Mouse (Mus musculus) myocyte (in vitro differentiated cells): ENCODE measurements at regions not wholly inside any gene's neighbourhood (a gene's known extent, or its start where the extent isn't known, plus 50 kb on each side); places are given as distances from the start of the nearest gene placed in this dataset.

Experiments
- E2F4 ChIP-seq: IDR thresholded peaks from one replicate; pipeline ENCODE4 v1.6.1; 2011; ENCODE audit warnings: mild to moderate bottlenecking, control low read depth, moderate library complexity; ENCODE audit not compliant: insufficient read depth
- MAX ChIP-seq: IDR thresholded peaks from one replicate; pipeline ENCODE4 v1.6.1; 2011; ENCODE audit warnings: low read depth, mild to moderate bottlenecking, control low read depth
- MYOG ChIP-seq, 3 experiments: IDR thresholded peaks; one replicate each; pipeline ENCODE4 v1.6.1; 2011; ENCODE audit warnings: control low read depth in 2 of 3, low read depth in 2 of 3, mild to moderate bottlenecking in 2 of 3; ENCODE audit not compliant: insufficient read length in 2 of 3, control insufficient read depth in 1 of 3, insufficient read depth in 1 of 3
- POLR2A ChIP-seq: IDR thresholded peaks from one replicate; pipeline ENCODE4 v1.6.1; 2011; ENCODE audit warnings: low read depth, mild to moderate bottlenecking, control low read depth, moderate library complexity; ENCODE audit not compliant: insufficient read length
- POLR2AphosphoS2 ChIP-seq: IDR thresholded peaks from one replicate; pipeline ENCODE4 v1.6.1; 2011; ENCODE audit warnings: low read depth, control low read depth; ENCODE audit not compliant: insufficient read length
- TCF12 ChIP-seq: IDR thresholded peaks from one replicate; pipeline ENCODE4 v1.6.1; 2011; ENCODE audit warnings: mild to moderate bottlenecking, control low read depth; ENCODE audit not compliant: poor library complexity, insufficient read depth, severe bottlenecking
- USF1 ChIP-seq: IDR thresholded peaks from one replicate; pipeline ENCODE4 v1.6.1; 2011; ENCODE audit warnings: low read depth, mild to moderate bottlenecking, control low read depth, moderate library complexity

DNA sequence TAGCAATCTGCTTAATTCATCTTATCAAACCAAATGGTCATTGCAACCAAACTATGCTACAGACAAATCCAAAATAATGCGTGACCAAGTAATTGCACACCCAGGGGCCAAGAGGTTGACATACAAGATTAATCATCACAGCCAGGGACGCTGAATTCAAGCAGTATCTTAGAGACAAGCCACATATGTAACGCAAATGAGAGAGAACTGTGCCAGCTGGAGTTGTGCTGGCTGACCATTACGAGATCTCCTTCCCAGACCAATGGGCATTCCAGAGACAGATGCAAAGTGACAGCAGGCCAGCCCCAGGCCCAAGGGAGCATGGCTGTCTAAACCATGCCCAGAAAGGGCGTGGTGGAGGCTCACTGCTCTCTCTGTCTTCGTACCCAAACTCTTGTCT is 155.1 kb downstream of the Usp46 start:
- TF ChIP-seq POLR2A: no peak
- no peak for TF ChIP-seq MAX
- TF ChIP-seq USF1: no peak
- TF ChIP-seq MYOG (IDR thresholded peaks at IDR 0.05; ENCODE audit: control insufficient read depth in 1 of 3, insufficient read depth in 1 of 3, insufficient read length in 2 of 3, low read depth in 2 of 3): no peak
- no peak for TF ChIP-seq E2F4
- no peak for TF ChIP-seq POLR2AphosphoS2
- no peak for TF ChIP-seq TCF12
